Mouse (Mus musculus): ENCODE measurements around the gene Syt12.

Syt12 gene

GRCm38 (mm10) chr19:4397798-4398629, 79.2 kb downstream of the Syt12 start, which contains the start of gene Kdm2a:
Gene Kdm2a, minus strand, starts transcription at chr19:4398285.
- peak; percentile 38 for DNase-seq

- peak; percentile 98 for DNase-seq
Observed at GRCm38 (mm10) chr19:4396998-4397797, 80.0 kb downstream of the Syt12 start.

- DNase-seq, result peak; percentile 26
Observed at GRCm38 (mm10) chr19:4396081-4396997, 80.9 kb downstream of the Syt12 start.
